Comparison of ENCODE assay signal across 8 mouse cellular contexts in the genomic region with DNA sequence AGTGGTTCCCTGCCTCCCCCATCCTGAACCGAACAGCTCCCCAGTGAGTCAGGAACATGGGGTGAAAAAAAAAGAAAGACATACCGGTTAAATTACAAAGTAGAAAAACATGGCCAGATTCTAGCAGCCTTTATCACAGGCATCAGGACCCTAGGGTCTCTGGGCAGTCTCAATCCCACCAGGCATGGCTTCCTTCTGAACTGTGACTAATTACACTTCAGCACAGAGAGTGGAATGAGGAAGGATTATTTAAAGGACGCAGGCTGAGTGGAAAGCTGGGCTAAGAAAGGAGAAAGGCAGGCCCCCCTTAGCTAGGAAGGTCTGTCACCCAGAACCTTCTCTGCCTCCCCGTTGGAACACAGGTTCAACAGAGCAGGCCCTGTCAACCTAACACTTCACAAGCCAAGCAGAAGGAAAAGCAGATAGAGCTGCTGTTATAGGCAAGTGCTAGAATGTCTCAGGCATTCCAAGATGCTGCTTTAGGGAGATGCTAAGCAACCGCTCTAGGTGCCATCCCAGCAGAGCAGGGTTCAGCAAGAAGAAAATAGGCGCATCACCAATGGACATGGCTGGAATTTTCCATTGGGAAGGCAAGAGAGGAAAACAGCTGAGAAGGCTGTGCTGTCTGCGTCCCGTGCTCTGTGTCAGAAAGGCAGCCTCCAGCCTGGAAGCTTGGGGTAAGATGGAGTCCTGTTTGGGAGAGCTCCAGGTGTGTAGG. TPM values are rescaled to one million over a fixed set of nuclear protein-coding genes. Genes with fewer than 3 reads are reported as not detected.
DNase-seq lines count a peak whose midpoint lies in the region; ATAC-seq lines count a peak whose summit lies in the region.

No protein-coding gene starts in this region.

- H3K27me3 ChIP-seq in kidney, embryonic 14.5 days (ENCODE audit: control insufficient read depth, insufficient read depth, low read length), result no peaks in the 10 kb centered on the region
- H3K27me3 ChIP-seq in hindbrain, embryonic 12.5 days, result no peaks in the 10 kb centered on the region
- no peaks in the 10 kb centered on the region for H3K27me3 ChIP-seq in midbrain, embryonic 15.5 days (replicated peaks)

- peak overlapping the region; percentile 15; the same call in 1 of the 2 replicates for H3K9ac ChIP-seq in kidney, embryonic 14.5 days (ENCODE audit: low read depth, low read length)
- peak overlapping the region; percentile 49 for H3K9ac ChIP-seq in hindbrain, embryonic 12.5 days
- peak overlapping the region; percentile 15 for H3K9ac ChIP-seq in midbrain, embryonic 15.5 days

- peaks cover 76% of the 10 kb centered on the region for H3K4me1 ChIP-seq in kidney, embryonic 14.5 days (ENCODE audit: control insufficient read depth, insufficient read depth, low read length)
- peaks cover 87% of the 10 kb centered on the region for H3K4me1 ChIP-seq in hindbrain, embryonic 12.5 days
- peaks cover 86% of the 10 kb centered on the region for H3K4me1 ChIP-seq in midbrain, embryonic 15.5 days

- ATAC-seq in kidney, embryonic 14.5 days (ENCODE audit: low FRiP score, low TSS enrichment), result no peak
- no peak for ATAC-seq in hindbrain, embryonic 12.5 days (ENCODE audit: low FRiP score)
- ATAC-seq in midbrain, embryonic 15.5 days (replicated peaks), result no peak
- ATAC-seq in frontal cortex, adult (ENCODE audit: low TSS enrichment), result no peak

- no peaks in the 10 kb centered on the region for H3K9me3 ChIP-seq in kidney, embryonic 14.5 days (ENCODE audit: control insufficient read depth, low read length)
- H3K9me3 ChIP-seq in hindbrain, embryonic 12.5 days (replicated peaks), result no peaks in the 10 kb centered on the region
- no peaks in the 10 kb centered on the region for H3K9me3 ChIP-seq in midbrain, embryonic 15.5 days

- no peak for DNase-seq in kidney, postnatal 36 days
- peak; percentile 74 for DNase-seq in cerebellum, adult 9-11 months
- no peak for DNase-seq in ovary, postnatal 36 days (ENCODE audit: low spot score)
- no peak for DNase-seq in right cerebral cortex, postnatal 36 days (ENCODE audit: low spot score in 2 of 2)

- H3K4me3 ChIP-seq in kidney, embryonic 14.5 days (ENCODE audit: low read length), result no peak overlapping the region
- no peak overlapping the region for H3K4me3 ChIP-seq in hindbrain, embryonic 12.5 days
- H3K4me3 ChIP-seq in midbrain, embryonic 15.5 days, result peak overlapping the region; percentile 4

- H3K4me2 ChIP-seq in kidney, embryonic 14.5 days (replicated peaks; ENCODE audit: low read depth, low read length), result no peak overlapping the region; the same call in 1 of the 2 replicates
- H3K4me2 ChIP-seq in hindbrain, embryonic 12.5 days (replicated peaks), result peak overlapping the region; percentile 45
- peak overlapping the region; percentile 61 for H3K4me2 ChIP-seq in midbrain, embryonic 15.5 days

- H3K36me3 ChIP-seq in kidney, embryonic 14.5 days (ENCODE audit: control insufficient read depth, insufficient read depth, low read length), result peaks cover 24% of the 10 kb centered on the region
- H3K36me3 ChIP-seq in hindbrain, embryonic 12.5 days, result peaks cover 22% of the 10 kb centered on the region
- 0 out of 2 replicates have a peak, but pooled peaks cover 2% of the 10 kb centered on the region for H3K36me3 ChIP-seq in midbrain, embryonic 15.5 days (replicated peaks)

- H3K27ac ChIP-seq in kidney, embryonic 14.5 days (ENCODE audit: low read depth, low read length), result peak overlapping the region; percentile 96
- peak overlapping the region; percentile 97 for H3K27ac ChIP-seq in hindbrain, embryonic 12.5 days
- peak overlapping the region; percentile 88 for H3K27ac ChIP-seq in midbrain, embryonic 15.5 days

- WGBS in kidney, embryonic 14.5 days, result 35% methylated on average over 8 of the region's 8 CpGs
- WGBS in hindbrain, embryonic 12.5 days, result 32% methylated on average over 8 of the region's 8 CpGs
- 39% methylated on average over 8 of the region's 8 CpGs for whole genome bisulfite sequencing in midbrain, embryonic 15.5 days

RNA-seq across cellular contexts. Expression of a gene that starts 22.5 kb away (rescaled TPM):
- polyA plus RNA-seq in kidney, embryonic 14.5 days (2014; fragmentation: Nextera tagmentation; extraction: Ambion mirVana), result 44.3 and 61.1 TPM in 2 replicates
- polyA plus RNA-seq in hindbrain, embryonic 12.5 days (2016; fragmentation: Nextera tagmentation; extraction: Ambion mirVana), result 71.8 and 72.1 TPM in 2 replicates
- 89.8 and 93.3 TPM in 2 replicates for polyA plus RNA-seq in midbrain, embryonic 15.5 days (2015; fragmentation: Nextera tagmentation; extraction: Ambion mirVana)
